Mouse (Mus musculus): ENCODE data around the gene Col5a1.

Col5a1 gene

DNA sequence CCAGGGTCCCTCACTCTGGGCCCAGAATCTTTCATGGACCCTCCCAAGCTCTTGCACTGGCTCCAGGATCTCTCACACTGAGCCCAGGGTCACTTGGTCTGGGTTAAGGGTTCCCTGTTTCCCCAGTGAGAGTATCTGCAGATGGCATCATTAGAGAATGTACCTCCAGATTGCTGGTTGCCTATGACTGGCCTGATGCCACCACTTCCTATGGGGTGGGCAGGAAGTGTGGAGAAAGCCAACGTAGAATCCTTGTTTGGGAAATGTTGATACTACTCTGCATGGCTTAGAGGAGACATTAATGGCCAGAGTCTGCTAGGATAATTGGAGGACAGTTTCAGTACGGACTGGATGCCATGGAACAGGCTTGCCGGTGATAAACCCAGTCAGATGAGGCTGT, 76.2 kb downstream of the Col5a1 start:
- DNase-seq (ENCODE audit: low read depth): no peak

DNA sequence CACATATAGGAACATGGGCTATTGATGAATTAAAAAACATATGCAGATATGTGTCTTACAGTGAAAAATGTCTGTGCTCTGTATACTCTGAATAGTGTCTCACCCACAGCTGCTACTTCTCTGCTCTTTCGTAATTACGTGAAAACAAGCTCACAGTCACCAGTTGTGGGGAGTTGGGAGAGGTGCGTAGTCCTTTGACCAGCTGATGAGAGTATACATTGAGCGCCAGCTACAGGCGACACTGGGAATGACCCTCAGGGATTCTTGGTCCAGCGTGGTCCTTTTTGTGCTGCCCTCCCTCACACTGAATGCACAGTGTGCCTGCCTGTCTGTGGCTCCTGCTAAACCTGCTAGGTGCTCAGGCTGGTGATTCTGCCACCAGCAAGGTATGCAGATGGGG, 82.9 kb downstream of the Col5a1 start:
- DNase-seq (ENCODE audit: low read depth): peak; percentile 12

DNA sequence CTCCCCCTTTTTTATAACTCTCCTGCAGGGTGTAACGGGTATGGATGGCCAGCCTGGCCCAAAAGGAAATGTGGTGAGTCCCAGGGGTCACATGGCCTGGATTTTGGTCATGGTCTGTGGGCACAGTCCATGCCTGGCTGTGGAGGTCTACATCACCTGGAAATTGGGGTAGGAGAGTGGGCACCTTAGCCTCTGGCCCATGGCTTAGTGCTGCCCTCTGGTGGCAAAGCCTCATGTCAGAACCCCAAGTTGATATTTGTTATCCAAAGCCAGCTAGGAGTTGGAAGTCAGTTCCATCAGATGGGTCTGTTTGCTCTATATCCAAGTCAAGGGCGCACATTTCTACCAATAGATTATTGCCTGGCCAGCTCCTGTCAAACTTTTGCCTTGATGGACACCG, 87.6 kb downstream of the Col5a1 start:
- peak; percentile 17 for DNase-seq (ENCODE audit: low read depth)

DNA sequence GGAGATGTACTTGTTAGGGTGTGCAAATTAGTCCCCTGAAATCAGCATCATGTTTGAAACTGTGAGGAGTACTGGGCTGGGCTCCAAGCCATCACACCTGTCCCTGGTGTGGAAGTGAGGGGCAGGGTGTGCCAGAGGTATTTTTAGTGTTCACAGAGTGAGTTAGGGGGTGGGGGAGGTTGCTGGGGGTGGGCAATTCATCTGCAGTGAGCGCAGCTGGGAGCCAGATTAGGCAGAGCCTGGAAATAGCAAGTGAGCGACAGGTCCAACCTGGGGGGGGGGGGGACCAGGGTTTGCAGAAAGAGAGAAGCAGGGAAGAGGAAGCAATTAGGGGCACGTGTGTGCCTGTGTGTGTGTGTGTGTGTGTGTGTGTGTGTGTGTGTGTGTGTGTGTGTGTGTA, 89.6 kb downstream of the Col5a1 start:
- DNase-seq (ENCODE audit: low read depth): no peak

DNA sequence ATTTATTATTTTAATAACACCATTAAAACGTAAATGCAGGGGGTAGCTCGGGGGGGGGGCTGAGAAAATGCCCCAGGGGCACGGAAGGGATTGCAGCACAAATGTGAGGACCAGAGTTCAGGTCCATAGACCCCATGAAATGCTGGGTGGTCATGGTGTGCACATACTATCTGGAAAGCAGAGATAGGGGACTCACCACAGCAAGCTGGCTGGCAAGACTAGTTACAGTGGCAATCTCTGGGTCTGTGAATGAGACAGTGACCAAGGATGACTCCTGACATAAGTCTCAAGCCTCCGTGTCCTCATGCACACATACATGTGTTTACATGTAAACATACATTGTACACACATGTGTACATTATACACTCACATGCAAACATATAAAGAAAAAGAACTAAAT, 90.3 kb downstream of the Col5a1 start:
- no peak for DNase-seq (ENCODE audit: low read depth)

DNA sequence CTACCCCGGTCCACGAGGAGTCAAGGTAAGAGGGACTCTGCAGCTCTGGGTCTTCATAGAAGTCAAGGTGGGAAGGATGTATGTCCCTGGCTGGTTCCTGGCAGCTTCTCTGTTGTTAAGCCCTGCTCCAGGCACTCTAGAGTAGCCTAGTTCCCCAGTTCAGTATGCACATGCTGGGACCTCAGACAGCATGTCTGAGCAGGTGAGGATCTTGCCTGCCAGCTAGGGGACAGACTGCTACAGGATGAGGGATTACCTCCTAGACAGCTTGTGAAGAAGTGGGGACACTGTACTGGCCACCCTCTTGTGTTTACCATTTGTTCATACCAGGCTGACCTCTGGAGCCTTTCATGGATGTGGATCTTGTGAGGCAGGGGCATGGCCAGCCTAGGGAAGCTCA, 94.8 kb downstream of the Col5a1 start:
- no peak for DNase-seq (ENCODE audit: low read depth)

DNA sequence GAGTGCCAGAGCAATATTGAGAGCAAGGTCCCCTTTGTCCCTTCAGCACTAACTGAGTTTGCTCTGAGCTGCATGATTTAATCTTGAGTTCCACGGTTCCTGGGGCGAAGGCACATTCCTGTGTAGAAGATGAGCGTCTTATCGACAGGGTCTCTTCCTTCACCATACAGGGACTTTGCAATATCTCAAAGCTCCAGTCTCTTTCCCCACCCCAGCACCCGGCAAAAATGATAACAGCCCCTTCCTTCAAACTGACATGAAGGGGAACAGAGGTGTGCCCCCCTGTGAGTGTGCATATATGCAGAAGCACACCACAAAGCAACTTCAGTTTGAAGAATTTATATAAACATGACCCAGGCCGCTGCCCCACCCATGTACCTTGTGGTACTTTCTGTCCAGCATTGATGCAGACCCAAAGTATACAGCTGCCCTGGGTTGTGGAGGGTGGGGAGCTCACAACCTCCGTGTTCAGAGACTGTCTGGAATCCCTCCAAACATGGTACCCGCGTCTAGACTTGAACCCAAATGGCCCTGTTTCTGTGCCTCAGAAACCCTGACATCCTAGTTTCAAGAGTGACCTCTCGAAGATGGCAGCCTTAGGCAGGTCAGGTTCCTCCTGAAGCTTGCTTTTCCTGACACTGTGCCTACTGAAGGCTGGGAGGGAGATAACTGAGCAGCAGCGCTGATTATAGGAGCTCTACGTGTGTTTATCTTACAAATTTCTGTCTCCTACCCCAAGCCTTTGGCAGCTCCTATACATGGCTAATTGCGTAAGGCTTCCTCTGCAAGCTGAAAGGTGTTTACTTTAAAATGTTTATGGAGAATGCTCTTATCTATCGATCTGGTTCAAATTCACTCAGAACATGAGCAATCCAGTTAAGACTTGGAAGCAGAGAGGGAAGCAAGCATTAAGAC, 95.7 kb downstream of the Col5a1 start:
- DNase-seq (ENCODE audit: low read depth): no peak

DNA sequence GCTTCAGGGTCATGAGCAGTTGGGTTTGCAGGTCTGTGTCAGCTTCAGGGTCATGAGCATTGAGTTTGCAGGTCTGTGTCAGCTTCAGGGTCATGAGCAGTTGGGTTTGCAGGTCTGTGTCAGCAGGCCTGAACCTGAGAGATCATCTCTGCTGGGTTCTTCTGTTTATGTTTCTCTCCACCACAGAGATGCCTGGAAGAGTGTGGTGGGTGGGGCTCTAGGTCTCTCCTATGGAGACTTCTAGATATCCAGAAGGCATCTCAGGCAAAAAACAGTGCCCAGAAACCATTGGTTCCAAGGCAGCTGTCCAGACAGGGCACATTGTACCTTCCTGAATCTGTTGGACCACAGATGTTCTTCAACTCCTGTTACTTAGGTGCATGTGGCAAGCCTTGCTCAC, 96.9 kb downstream of the Col5a1 start:
- DNase-seq (ENCODE audit: low read depth): no peak

DNA sequence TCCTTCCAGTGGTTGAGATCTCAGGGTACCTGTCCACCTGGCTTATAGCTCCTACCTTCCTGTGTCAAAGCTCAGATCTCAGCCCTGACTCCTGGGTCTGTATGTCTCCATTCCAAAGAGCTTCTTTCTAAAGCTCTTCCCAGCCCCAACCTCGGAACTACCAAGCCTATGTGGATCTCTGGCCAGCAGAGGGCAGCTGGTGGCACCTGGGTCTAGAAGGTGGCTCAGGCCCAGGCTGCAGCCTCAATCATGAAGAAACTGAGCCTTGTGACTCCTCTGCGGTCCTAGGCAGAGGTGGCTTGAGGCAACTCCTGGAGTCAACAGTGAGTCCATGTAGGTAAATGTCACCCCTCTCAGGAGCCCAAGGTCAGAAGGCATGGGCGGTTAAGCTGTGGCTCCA, 97.7 kb downstream of the Col5a1 start:
- peak; percentile 11 for DNase-seq (ENCODE audit: low read depth)

DNA sequence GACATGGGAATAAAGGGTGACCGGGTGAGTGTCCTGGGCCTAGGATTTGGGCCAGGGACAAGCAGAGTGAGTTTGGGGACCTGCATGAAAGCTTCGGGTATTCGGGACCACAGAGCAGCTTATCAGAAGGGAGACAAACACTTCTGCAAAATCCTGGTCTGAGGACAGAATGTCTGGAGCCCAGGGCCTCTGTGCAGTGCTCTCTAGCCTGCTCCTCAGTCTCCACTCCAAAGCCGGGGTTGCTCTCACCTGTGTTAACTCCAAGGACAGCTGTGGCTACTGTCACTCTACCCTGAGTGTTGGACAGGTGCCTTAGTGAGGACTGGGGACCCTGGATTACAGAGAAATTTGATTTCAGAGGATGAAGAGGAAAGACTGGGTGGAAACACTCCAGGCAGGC, 100.5 kb downstream of the Col5a1 start:
- DNase-seq (ENCODE audit: low read depth): no peak

DNA sequence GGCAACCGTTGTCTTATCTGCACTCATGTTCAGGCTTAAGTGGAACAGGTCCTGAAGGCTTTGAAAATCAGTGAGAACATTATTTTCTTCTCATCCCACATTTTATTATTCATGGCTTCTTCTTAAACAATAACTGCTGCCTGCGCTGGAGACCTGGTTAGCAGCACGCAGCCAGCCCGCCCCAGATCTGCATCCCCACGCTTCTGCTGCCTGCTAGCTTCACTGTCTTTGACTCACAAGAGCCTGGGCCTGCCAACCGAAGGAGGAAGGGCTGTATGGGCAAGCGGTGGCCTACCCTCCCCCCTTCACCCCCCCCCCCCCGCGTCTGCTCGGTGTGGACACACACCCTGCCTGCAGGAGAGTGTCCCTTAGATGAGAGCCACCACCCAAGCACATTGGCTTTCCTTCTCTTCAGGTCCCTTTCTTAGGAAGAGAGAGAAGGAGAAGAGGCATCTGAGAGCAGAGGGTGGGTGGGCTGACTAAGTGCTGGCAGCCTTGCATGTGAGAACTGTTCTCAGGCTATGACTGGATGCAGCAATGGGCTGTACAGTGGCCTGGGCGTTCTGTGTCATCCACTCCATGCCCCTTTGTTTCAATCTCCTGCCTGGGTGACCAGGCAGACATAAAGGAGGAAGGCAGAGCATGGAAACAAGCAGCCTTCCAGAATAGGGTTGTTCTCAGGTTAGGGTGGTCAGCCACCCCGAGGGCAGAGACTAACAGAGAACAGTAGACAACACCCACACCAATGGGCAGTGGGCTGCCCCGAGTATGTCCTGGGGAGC, 104.4 kb downstream of the Col5a1 start:
- no peak for DNase-seq (ENCODE audit: low read depth)

DNA sequence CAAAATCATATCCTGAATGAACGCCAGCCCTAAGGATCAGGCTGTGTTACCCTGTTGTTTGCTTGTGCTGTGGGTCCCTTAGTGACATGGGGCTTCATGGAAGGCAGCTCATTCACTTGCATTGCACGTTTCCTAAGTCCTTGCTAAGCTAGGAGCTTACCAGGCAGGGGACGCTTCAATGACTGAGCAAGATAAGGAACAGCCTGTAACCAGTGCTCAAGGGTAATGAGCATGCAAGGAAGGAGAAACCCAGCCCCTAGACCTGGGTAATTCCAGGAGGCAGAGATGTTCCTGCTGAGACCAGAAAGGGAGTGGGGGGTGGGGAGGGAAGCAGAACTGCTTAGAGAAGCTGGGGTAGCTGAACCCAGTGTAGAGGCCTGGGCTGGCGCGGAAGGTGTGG, 107.2 kb downstream of the Col5a1 start:
- no peak for DNase-seq (ENCODE audit: low read depth)

DNA sequence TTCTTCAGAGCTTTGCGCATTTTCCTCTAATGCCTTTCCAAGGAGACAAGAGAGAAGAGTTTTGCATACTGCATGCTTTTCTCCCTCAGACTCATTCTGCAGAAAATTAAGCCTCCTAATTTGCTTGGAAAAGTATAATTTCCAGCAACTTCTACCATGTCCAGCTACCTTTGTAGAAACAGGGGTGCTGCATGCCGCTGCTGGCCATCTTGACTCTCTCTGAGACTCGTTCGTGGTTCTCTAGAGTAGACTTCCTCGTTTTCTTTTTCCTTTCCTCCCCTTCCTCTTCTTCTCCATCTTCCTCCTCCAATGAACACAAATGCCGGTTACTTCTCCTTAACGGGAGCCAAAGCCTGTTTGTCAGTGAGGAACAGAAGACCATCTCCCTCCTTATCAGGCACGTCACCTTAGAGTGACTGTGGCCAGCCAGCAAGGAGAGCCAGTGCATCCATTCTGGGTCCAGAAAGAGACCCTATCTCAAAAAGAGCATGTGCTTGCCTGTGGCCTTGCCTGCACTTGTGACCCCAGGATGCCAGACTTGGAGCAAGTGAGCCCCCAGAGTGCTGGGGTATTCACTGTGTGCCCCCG, 113.9 kb downstream of the Col5a1 start:
- DNase-seq (ENCODE audit: low read depth): no peak

DNA sequence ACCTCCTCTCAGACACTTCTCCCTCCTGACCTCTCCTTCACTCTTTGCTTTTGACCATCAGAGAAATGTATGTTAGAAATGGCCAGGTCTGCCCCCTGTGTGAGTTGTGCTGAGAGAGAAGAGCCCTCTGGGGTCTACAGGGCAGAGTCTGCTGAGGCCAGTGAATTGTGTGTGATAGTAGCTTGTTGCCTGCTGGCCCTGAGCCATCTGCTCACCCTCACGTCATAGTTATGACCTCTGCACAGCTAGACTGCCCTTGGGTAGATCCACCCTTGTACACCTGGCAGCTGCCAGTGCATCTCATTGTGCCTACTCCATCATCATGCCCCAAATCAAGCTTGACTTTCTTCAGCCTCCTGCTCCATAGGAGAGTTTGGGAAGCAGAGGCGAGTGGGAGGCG, 114.4 kb downstream of the Col5a1 start:
- DNase-seq (ENCODE audit: low read depth): no peak

DNA sequence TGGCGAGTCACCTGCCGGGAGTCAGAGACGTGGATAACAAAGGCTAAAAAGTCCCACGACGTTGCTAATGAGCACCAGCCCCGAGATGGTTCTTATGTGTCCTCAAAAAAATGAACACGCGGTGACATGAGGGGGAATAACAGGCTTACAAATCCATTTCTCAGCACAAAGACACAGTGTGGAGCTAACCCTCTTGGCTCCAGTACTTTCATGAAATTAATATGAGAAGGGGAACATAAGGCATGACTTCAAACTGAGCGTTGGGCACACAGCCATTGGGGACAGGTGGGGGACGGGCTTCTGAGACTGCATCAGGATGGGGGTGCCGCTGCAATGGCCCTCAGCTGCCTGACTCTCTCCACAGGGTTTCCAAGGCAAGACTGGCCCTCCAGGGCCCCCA, 115.0 kb downstream of the Col5a1 start:
- no peak for DNase-seq (ENCODE audit: low read depth)

DNA sequence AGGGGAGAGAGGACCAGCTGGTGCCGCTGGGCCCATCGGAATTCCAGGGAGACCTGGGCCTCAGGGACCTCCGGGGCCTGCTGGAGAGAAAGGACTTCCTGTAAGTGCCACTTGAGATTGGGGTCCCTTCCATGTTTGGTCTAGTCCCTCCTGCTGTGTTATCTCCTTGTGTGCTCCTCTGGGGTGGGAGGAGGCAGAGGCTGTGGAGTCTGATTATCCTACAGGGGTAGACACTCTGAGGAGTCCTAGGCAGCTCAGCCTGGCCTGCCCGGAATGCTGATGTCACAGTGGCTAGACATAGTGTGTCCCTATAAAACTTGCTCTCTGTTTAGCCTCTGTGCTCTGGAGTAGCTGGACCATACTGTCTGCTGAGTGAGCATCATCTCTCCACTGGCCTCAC, 119.0 kb downstream of the Col5a1 start:
- DNase-seq (ENCODE audit: low read depth): no peak

DNA sequence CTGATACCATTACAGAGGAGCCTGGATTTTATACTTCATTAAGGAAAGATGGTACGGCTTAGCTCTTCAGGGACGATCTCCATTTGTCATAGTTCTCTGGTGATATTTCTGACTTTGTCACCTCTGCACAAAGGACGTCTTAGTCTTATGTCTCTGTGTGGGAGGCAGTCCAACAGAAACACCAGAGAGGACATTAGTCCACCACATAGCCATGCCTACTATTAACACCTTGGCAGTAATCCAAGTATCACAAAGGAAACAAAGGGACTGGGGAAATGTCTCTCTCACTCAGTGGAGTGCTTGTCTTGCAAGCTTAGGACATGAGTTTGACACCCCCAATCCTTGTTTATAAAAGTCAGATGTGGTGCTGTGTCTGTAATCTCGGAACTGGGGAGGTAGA, 122.0 kb downstream of the Col5a1 start:
- no peak for DNase-seq (ENCODE audit: low read depth)

DNA sequence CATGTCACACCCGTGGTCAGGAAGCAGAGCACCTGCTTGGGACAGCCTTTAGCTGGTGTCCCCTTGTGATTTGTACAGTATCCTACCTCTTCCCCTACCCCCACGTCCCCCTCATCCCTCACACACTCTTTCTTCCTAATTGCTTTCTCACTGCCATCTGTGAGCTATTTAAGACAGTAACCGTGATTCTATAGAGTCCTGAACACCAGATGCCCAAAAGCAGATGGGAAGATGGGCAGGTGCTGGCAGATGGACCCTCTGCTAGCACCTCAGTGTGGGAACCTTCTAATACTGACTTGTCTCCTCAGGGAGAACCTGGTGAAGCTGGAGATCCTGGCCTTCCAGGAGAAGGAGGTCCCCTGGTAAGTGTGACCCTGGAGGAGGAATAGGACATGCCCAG, 126.1 kb downstream of the Col5a1 start:
- DNase-seq (ENCODE audit: low read depth): no peak

DNA sequence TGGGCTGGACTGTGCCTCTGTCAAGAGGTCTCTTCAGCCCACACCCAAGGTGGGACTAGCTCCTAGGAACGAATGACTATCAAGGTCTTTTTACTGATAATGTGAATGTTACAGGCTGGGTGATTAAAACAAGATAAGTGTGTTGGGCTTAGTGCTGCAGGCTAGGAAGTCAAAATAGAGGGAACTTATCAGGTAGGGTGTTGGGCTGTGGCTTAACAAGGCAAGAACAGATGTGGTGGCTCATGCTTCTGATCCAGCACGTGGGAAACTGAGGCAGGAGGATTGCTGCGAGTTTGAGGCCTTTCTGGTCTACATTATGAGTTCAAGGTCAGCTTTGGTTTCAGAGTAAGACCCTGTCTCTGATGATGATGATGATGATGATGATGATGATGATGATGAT, 128.6 kb downstream of the Col5a1 start:
- DNase-seq (ENCODE audit: low read depth): no peak

DNA sequence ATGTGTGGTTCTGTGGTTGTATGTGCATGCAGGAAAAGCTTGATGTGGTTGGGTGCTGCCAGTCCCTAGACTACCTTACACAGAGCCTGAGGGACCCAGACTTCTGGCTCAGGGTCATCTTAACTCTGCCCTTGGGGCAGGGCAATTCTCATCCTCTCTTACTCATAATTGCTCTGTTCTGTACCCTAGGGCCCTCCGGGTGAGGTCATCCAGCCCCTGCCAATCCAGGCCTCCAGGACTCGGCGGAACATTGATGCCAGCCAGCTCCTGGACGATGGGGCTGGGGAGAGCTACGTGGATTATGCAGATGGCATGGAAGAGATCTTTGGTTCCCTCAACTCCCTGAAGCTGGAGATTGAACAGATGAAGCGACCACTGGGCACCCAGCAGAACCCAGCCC, 138.2 kb downstream of the Col5a1 start:
- DNase-seq (ENCODE audit: low read depth): no peak

DNA sequence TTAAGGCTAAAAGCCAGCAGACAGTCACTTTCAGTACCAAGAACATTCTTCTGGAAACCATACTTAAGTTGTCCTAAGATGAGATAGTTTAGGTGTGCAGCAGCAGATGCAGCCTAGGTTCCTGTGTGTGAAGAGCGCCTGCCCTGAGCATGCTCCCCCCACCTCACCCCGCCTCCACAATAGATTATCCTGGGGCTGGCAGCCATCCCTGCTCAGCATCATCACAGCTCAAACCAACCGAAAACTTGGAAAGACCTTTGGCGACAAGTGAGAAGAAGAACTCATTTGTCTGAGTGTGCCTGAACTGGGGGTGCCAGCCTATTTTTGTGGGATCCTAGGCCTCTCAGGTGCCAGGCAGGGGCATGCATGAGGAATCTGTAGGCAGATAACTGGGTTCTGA, 139.6 kb downstream of the Col5a1 start:
- no peak for DNase-seq (ENCODE audit: low read depth)

DNA sequence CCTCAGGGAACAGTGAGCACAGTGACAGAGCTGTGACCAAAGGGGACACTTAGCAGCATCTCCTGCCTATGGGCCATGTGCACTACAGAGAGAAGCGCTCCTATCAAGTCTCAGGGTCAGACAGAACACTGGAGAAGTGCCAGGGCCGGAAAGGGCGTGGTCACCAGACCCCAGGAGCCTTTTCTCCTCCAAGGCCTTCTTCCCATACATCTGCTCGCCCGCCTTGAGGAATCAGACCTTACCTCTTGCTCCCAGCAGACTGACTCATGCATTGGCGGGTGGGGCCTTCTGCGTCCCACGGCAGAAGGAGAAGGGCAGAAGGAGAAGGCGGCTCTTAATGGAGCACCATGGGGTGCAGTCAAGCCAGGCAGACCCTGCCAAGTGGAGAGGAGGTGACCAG, 145.6 kb downstream of the Col5a1 start:
- no peak for DNase-seq (ENCODE audit: low read depth)

DNA sequence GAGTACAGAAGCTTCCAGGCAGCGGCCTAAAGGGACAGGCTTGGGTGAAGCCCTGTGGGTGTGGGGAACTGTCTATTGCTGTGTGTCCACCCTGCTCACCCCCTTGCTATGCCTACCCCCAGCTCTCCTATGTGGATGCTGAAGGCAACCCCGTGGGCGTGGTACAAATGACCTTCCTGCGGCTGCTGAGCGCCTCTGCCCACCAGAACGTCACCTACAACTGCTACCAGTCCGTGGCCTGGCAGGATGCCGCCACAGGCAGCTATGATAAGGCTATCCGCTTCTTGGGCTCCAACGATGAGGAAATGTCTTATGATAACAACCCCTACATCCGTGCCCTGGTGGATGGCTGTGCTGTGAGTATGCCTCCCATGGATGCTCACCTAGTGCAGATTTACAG, 146.2 kb downstream of the Col5a1 start:
- DNase-seq (ENCODE audit: low read depth): no peak

All from 416B (cell line).